Mouse (Mus musculus) ES-E14 (cell line): ENCODE measurements at regions not wholly inside any gene's neighbourhood (a gene's known extent, or its start where the extent isn't known, plus 50 kb on each side); places are given as distances from the start of the nearest gene placed in this dataset.

Experiments
- CHD2 ChIP-seq: IDR thresholded peaks from 2 replicates; pipeline ENCODE4 v1.6.1; 2014; ENCODE audit warnings: mild to moderate bottlenecking, low read depth, low read length, inconsistent platforms
- MAFK ChIP-seq: IDR thresholded peaks from 2 replicates; pipeline ENCODE4 v1.6.1; 2014; ENCODE audit warnings: mild to moderate bottlenecking, low read depth, low read length, inconsistent platforms; ENCODE audit not compliant: insufficient read depth
- ZC3H11A ChIP-seq: IDR thresholded peaks from 2 replicates; pipeline ENCODE4 v1.6.1; 2012; ENCODE audit warnings: low read depth, mild to moderate bottlenecking, inconsistent platforms, low read length, borderline replicate concordance

- TF ChIP-seq ZC3H11A (no peak), MAFK (no peak), CHD2 (no peak)
Measured at GRCm38 (mm10) chr5:116712056-116712455, 120.4 kb upstream of the Srrm4 start.
